Comparison of ENCODE assay signal across 9 mouse cellular contexts in the genomic region with DNA sequence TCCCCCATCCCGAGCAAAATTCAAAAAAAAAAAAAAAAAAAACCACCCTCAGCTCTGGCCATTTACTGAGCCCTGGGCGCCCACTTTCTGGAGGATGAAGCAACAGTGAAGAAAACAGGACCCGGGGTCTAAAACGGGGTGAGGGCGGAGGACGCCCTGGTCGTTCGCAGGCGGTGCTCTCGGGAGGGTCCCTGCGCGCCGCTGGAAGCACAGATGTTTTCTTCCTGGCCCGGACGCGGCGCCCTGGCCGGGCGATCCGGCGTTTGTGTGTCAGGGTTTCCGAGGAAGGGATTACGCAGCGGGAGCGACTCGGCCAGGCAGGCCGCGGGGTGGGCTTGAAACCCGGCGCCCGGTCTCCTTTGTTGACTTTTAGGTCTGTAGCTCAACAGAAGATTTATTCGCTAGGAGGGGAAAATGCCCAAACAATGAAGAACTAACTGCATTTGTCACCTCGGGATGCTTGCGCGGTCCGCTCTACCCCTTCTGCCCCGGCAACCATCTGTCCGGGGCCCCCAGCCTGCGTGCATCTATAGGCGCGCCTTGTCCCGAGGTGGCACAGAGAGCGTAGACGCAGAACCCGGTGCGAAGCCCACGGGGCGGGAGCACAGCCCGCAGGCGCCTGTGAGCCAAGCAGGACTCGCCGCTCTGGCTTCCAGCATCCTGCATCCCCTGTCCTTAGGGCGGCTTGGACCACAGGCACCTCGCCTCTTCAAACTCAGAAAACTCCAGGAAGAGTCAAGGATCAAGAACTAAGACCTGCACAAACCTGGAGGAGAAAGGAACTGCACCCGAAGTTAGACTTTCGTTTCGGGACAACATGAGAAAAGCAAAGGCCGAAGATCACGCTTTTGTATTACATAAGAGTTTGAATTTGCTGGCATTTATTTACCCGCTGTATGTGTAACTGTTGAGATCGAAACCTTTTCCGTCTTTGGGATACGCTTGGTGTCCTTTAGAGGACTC. TPM values are rescaled to one million over a fixed set of nuclear protein-coding genes. Genes with fewer than 3 reads are reported as not detected.
DNase-seq lines count a peak whose midpoint lies in the region; ATAC-seq lines count a peak whose summit lies in the region.
"Had no signal": no experiment of that assay in that cellular context is flagged by ENCODE, and none has a peak within 500 bp of the region (broad histone marks: within the 10 kb centered on the region; RNA-seq: fewer than 3 reads in every experiment).

No protein-coding gene starts in this region.

- peak overlapping the region; percentile 89 for H3K4me3 ChIP-seq in megakaryocyte, embryonic 14.5 days (replicated peaks)
- peak overlapping the region; percentile 30 for H3K4me3 ChIP-seq in forebrain, embryonic 13.5 days

- H3K27ac ChIP-seq in forebrain, embryonic 13.5 days: no peak overlapping the region

- peaks cover 91% of the 10 kb centered on the region for H3K27me3 ChIP-seq in megakaryocyte, embryonic 14.5 days (replicated peaks)
- H3K27me3 ChIP-seq in forebrain, embryonic 13.5 days: peaks cover 91% of the 10 kb centered on the region

- peaks cover 20% of the 10 kb centered on the region for H3K9me3 ChIP-seq in megakaryocyte, embryonic 14.5 days
- H3K9me3 ChIP-seq in forebrain, embryonic 13.5 days (replicated peaks): no peaks in the 10 kb centered on the region

- H3K4me1 ChIP-seq in megakaryocyte, embryonic 14.5 days: peaks cover 38% of the 10 kb centered on the region
- H3K4me1 ChIP-seq in forebrain, embryonic 13.5 days: peaks cover 27% of the 10 kb centered on the region

- under 1% methylated on average over 59 of the region's 63 CpGs for WGBS in forebrain, embryonic 13.5 days

- peak overlapping the region; percentile 5; the same call in 1 of the 2 replicates for H3K9ac ChIP-seq in forebrain, embryonic 13.5 days

- no peak for ATAC-seq in megakaryocyte, adult 5-6 weeks (ENCODE audit: poor library complexity, severe bottlenecking)
- ATAC-seq in forebrain, embryonic 13.5 days: peak; percentile 14; the same call in 1 of the 2 replicates
- no peak for ATAC-seq in erythroid progenitor cell, adult 5-6 weeks (replicated peaks; ENCODE audit: low FRiP score, poor library complexity, severe bottlenecking)

- peak overlapping the region; percentile 54 for H3K4me2 ChIP-seq in forebrain, embryonic 13.5 days

- DNase-seq in kidney, adult 9 months: peak; percentile 77
- peak; percentile 57 to 60 for DNase-seq in lung, postnatal 4 days
- no peak for DNase-seq in spleen, postnatal 36 days (ENCODE audit: low spot score in 2 of 2)
- no peak for DNase-seq in layer of hippocampus, adult 8-10 months (ENCODE audit: low spot score in 2 of 2)

- H3K36me3 ChIP-seq in megakaryocyte, embryonic 14.5 days (replicated peaks; ENCODE audit: low read length): no peaks in the 10 kb centered on the region
- H3K36me3 ChIP-seq in forebrain, embryonic 13.5 days (ENCODE audit: poor library complexity, severe bottlenecking): no peaks in the 10 kb centered on the region

RNA-seq across cellular contexts. Expression of gene Foxa1, which starts 7.8 kb away (rescaled TPM):
- not detected in 2 replicates for polyA plus RNA-seq in megakaryocyte, embryonic 14.5 days (2012; ENCODE audit: insufficient read depth, low replicate concordance)
- not detected in 2 replicates for total RNA-seq in megakaryocyte, adult 5-6 weeks (2015)
- not detected in 2 replicates for total RNA-seq in megakaryocyte, adult 5-6 weeks (2017)
- 0.43 and 1.0 TPM in 2 replicates for polyA plus RNA-seq in forebrain, embryonic 13.5 days (2015; fragmentation: Nextera tagmentation; extraction: Ambion mirVana)
- total RNA-seq in erythroid progenitor cell, adult 5-6 weeks (2015; ENCODE audit: low replicate concordance): not detected in 2 replicates
- not detected in 2 replicates for total RNA-seq in erythroid progenitor cell, adult 5-6 weeks (2017; ENCODE audit: low replicate concordance)
- total RNA-seq in layer of hippocampus, adult 8-10 months (2022): not detected
- total RNA-seq: hematopoietic stem cell, adult 5-6 weeks had no signal

RNA-seq across cellular contexts. Expression of gene Ttc6, which starts 25.0 kb away (rescaled TPM):
- not detected in 2 replicates for polyA plus RNA-seq in megakaryocyte, embryonic 14.5 days (2012; ENCODE audit: insufficient read depth, low replicate concordance)
- not detected in 2 replicates for total RNA-seq in megakaryocyte, adult 5-6 weeks (2015)
- total RNA-seq in megakaryocyte, adult 5-6 weeks (2017): not detected in 2 replicates
- polyA plus RNA-seq in forebrain, embryonic 13.5 days (2015; fragmentation: Nextera tagmentation; extraction: Ambion mirVana): 0.14 and 0.50 TPM in 2 replicates
- total RNA-seq in erythroid progenitor cell, adult 5-6 weeks (2015; ENCODE audit: low replicate concordance): not detected in 2 replicates
- not detected in 2 replicates for total RNA-seq in erythroid progenitor cell, adult 5-6 weeks (2017; ENCODE audit: low replicate concordance)
- total RNA-seq in layer of hippocampus, adult 8-10 months (2022): under 1 TPM in 3 of 4 experiments, not detected in 1; 0.08 to 0.41 (median 0.25) TPM
- total RNA-seq: hematopoietic stem cell, adult 5-6 weeks had no signal

Comparison
In these comparisons a context has a peak if more than half of its experiments do, and no peak if none do; other contexts are left out.
1. DNase-seq: peak in kidney, adult 9 months (single experiment) and lung, postnatal 4 days (2 of 2); none in spleen, postnatal 36 days (0 of 2) and layer of hippocampus, adult 8-10 months (0 of 2).